In genomic region chrX:38514556-38514955, GRCm38 (mm10) we compare ENCODE assay signal across 10 mouse cellular contexts. TPM values are rescaled to one million over a fixed set of nuclear protein-coding genes. Genes with fewer than 3 reads are reported as not detected.
DNase-seq lines count a peak whose midpoint lies in the region; ATAC-seq lines count a peak whose summit lies in the region.
"Had no signal": no experiment of that assay in that cellular context is flagged by ENCODE, and none has a peak within 500 bp of the region (broad histone marks: within the 10 kb centered on the region; RNA-seq: fewer than 3 reads in every experiment).

No protein-coding gene starts in this region.

- WGBS in hindbrain, embryonic 10.5 days = 2% methylated on average over 7 of the region's 7 CpGs
- 6% methylated on average over 7 of the region's 7 CpGs for WGBS in hindbrain, embryonic 16.5 days

- H3K27ac ChIP-seq in hindbrain, embryonic 10.5 days = no peak overlapping the region
- no peak overlapping the region for H3K27ac ChIP-seq in hindbrain, embryonic 16.5 days (ENCODE audit: low read depth, low read length)
- H3K27ac ChIP-seq: lung, embryonic 15.5 days had no signal

- H3K9ac ChIP-seq in hindbrain, embryonic 16.5 days (ENCODE audit: low read depth, low read length) = no peak overlapping the region
- H3K9ac ChIP-seq: lung, embryonic 15.5 days had no signal

- peak; percentile 18 for DNase-seq in hindbrain, embryonic 10.5 days (ENCODE audit: low spot score)
- peak; percentile 29 for DNase-seq in urinary bladder, postnatal 25 days (ENCODE audit: low spot score)
- DNase-seq in urinary bladder, adult 18-20 months (ENCODE audit: low spot score in 2 of 2) = no peak
- DNase-seq in cerebellum, adult 18-20 months = peak; percentile 28 to 50
- peak; percentile 71 for DNase-seq in induced T-regulatory cell, adult 2 months (ENCODE audit: low read depth)
- DNase-seq in urinary bladder, postnatal 10 days (ENCODE audit: low spot score) = no peak

- no peak for ATAC-seq in hindbrain, embryonic 16.5 days
- ATAC-seq in megakaryocyte-erythroid progenitor cell, adult 5-6 weeks (replicated peaks; ENCODE audit: low FRiP score, low TSS enrichment, poor library complexity, severe bottlenecking) = peak; percentile 47; the same call in 1 of the 2 replicates

- no peaks in the 10 kb centered on the region for H3K9me3 ChIP-seq in hindbrain, embryonic 10.5 days
- no peaks in the 10 kb centered on the region for H3K9me3 ChIP-seq in hindbrain, embryonic 16.5 days (ENCODE audit: control insufficient read depth, low read length)
- H3K9me3 ChIP-seq: lung, embryonic 15.5 days had no signal

- no peaks in the 10 kb centered on the region for H3K36me3 ChIP-seq in hindbrain, embryonic 10.5 days
- no peaks in the 10 kb centered on the region for H3K36me3 ChIP-seq in hindbrain, embryonic 16.5 days (ENCODE audit: control insufficient read depth, insufficient read depth, low read length)
- H3K36me3 ChIP-seq: lung, embryonic 15.5 days had no signal

- H3K4me1 ChIP-seq in hindbrain, embryonic 10.5 days (replicated peaks) = no peaks in the 10 kb centered on the region
- H3K4me1 ChIP-seq in hindbrain, embryonic 16.5 days (ENCODE audit: control insufficient read depth, insufficient read depth, low read depth, low read length) = no peaks in the 10 kb centered on the region
- H3K4me1 ChIP-seq: lung, embryonic 15.5 days had no signal

- no peak overlapping the region for H3K4me2 ChIP-seq in hindbrain, embryonic 16.5 days (ENCODE audit: low read length)
- H3K4me2 ChIP-seq: lung, embryonic 15.5 days had no signal

- H3K4me3 ChIP-seq in hindbrain, embryonic 10.5 days = no peak overlapping the region
- no peak overlapping the region for H3K4me3 ChIP-seq in hindbrain, embryonic 16.5 days (ENCODE audit: low read length)
- H3K4me3 ChIP-seq: erythroblast, embryonic 14.5 days; lung, embryonic 15.5 days had no signal

- H3K27me3 ChIP-seq in hindbrain, embryonic 10.5 days (ENCODE audit: insufficient read depth, poor library complexity, severe bottlenecking) = no peaks in the 10 kb centered on the region
- no peaks in the 10 kb centered on the region for H3K27me3 ChIP-seq in hindbrain, embryonic 16.5 days (replicated peaks; ENCODE audit: control insufficient read depth, insufficient read depth, low read length)
- H3K27me3 ChIP-seq: lung, embryonic 15.5 days had no signal

RNA-seq across cellular contexts. Expression of gene Lamp2, which starts 58.3 kb away (rescaled TPM):
- 67.9 and 71.2 TPM in 2 replicates for polyA plus RNA-seq in hindbrain, embryonic 10.5 days (2016; fragmentation: Nextera tagmentation; extraction: Ambion mirVana)
- polyA plus RNA-seq in hindbrain, embryonic 16.5 days (2015; fragmentation: Nextera tagmentation; extraction: Ambion mirVana) = 63.7 and 77.1 TPM in 2 replicates
- 47.0 and 47.2 TPM in 2 replicates for total RNA-seq in megakaryocyte-erythroid progenitor cell, adult 5-6 weeks (2014; fragmentation: Nextera tagmentation)
- total RNA-seq in megakaryocyte-erythroid progenitor cell, adult 5-6 weeks (2017) = 73.7 and 82.0 TPM in 2 replicates

Comparison
In these comparisons a context has a peak if more than half of its experiments do, and no peak if none do; other contexts are left out.
1. DNase-seq: peak in hindbrain, embryonic 10.5 days (single experiment), urinary bladder, postnatal 25 days (single experiment), cerebellum, adult 18-20 months (2 of 2) and induced T-regulatory cell, adult 2 months (single experiment); none in urinary bladder, adult 18-20 months (0 of 2) and urinary bladder, postnatal 10 days (single experiment).